Mouse (Mus musculus) heart, embryonic 16.5 days (tissue): ENCODE results near the gene Gsg1l2. TPM values are rescaled to one million over a fixed set of nuclear protein-coding genes. Genes with fewer than 3 reads are reported as not detected.

Source experiments
- ATAC-seq: fragments of 200-750 bp; cut with Nextera tagmentation; replicated peaks from 2 replicates; pipeline ENCODE4 v1.8.0; 2017; ENCODE audit warnings: moderate number of reproducible peaks; ENCODE audit not compliant: insufficient read depth, low FRiP score; ENCODE audit errors: extremely low read depth
- H3K27ac ChIP-seq: fragments of 300-500 bp; sonication (generic); 2 replicates; pipeline ENCODE4 v1.5.1; 2014; ENCODE audit warnings: mild to moderate bottlenecking, low read length, control low read depth, moderate library complexity
- H3K27me3 ChIP-seq: fragments of 300-500 bp; sonication (generic); 2 replicates; pipeline ENCODE4 v1.6.1; 2014; ENCODE audit warnings: low read length, mixed read lengths; ENCODE audit not compliant: control insufficient read depth, insufficient read depth
- H3K36me3 ChIP-seq: fragments of 300-500 bp; sonication (generic); 2 replicates; pipeline ENCODE4 v1.6.1; 2014; ENCODE audit not compliant: control insufficient read depth, insufficient read depth
- H3K4me1 ChIP-seq: fragments of 300-500 bp; sonication (generic); 2 replicates; pipeline ENCODE4 v1.6.1; 2014; ENCODE audit warnings: low read length, mixed read lengths; ENCODE audit not compliant: control insufficient read depth, insufficient read depth
- H3K4me2 ChIP-seq: fragments of 300-500 bp; sonication (generic); 2 replicates; pipeline ENCODE4 v1.6.1; 2014; ENCODE audit warnings: low read depth, mild to moderate bottlenecking, control low read depth, low read length
- H3K4me3 ChIP-seq: fragments of 300-500 bp; sonication (generic); 2 replicates; pipeline ENCODE4 v1.5.1; 2014; ENCODE audit warnings: mild to moderate bottlenecking, control low read depth, low read length
- H3K9ac ChIP-seq: fragments of 300-500 bp; sonication (generic); 2 replicates; pipeline ENCODE4 v1.6.1; 2014; ENCODE audit warnings: low read length, control low read depth
- H3K9me3 ChIP-seq: fragments of 300-500 bp; sonication (generic); replicated peaks from 2 replicates; pipeline ENCODE4 v1.6.1; 2016; ENCODE audit warnings: low read length; ENCODE audit not compliant: control insufficient read depth
- WGBS: fragments of 180-500 bp; shearing (Covaris S2); extraction: QIAGEN DNeasy Blood & Tissue Kit; methylation state at CpG from one replicate; pipeline ENCODE4 v1.1.7; 2014; 5-methylcytosine and 5-hydroxymethylcytosine counted together
- polyA plus RNA-seq: library from polyadenylated mRNA; unstranded; fragments of >200 nt; fragmentation: Nextera tagmentation; extraction: Ambion mirVana; gene quantifications from 2 replicates; pipeline ENCODE4 v1.2.1, GENCODE M21; 2015

Gsg1l2 gene
- polyA plus RNA-seq, 1 experiment from 2014 or later = not detected

GRCm38 (mm10) chr11:67805538-67805937 is 31.1 kb downstream of the Gsg1l2 start:
- Histone ChIP-seq H3K4me1 (peaks cover 4% of the 10 kb centered on the region), H3K27me3 (no peaks in the 10 kb centered on the region), H3K27ac (no peak overlapping the region), H3K9ac (no peak overlapping the region), H3K4me3 (no peak overlapping the region), H3K9me3 (no peaks in the 10 kb centered on the region), H3K4me2 (no peak overlapping the region), H3K36me3 (no peaks in the 10 kb centered on the region)
- WGBS = 93% methylated on average over 1 of the region's 1 CpGs
- ATAC-seq = no peak

- ATAC-seq = no peak
- WGBS = 80% methylated on average over 11 of the region's 11 CpGs
- no peak overlapping the region for H3K4me2 ChIP-seq
Measured at GRCm38 (mm10) chr11:67806832-67807597, 32.6 kb downstream of the Gsg1l2 start.

GRCm38 (mm10) chr11:67808051-67808450 is 33.6 kb downstream of the Gsg1l2 start:
- no peaks in the 10 kb centered on the region for H3K27me3 ChIP-seq
- WGBS = 68% methylated on average over 5 of the region's 5 CpGs

More at GRCm38 (mm10) chr11:67806832-67807597, 32.6 kb downstream of the Gsg1l2 start:
- H3K36me3 ChIP-seq = no peaks in the 10 kb centered on the region
- H3K9me3 ChIP-seq = no peaks in the 10 kb centered on the region
- no peak overlapping the region for H3K4me3 ChIP-seq
- H3K27ac ChIP-seq = no peak overlapping the region
- no peak overlapping the region for H3K9ac ChIP-seq
- peaks cover 4% of the 10 kb centered on the region for H3K4me1 ChIP-seq
- H3K27me3 ChIP-seq = no peaks in the 10 kb centered on the region

GRCm38 (mm10) chr11:67811535-67811934 is 37.1 kb downstream of the Gsg1l2 start:
- no peak for ATAC-seq
- Histone ChIP-seq H3K4me3 (no peak overlapping the region), H3K27ac (no peak overlapping the region), H3K9me3 (no peaks in the 10 kb centered on the region), H3K9ac (no peak overlapping the region), H3K27me3 (no peaks in the 10 kb centered on the region), H3K36me3 (no peaks in the 10 kb centered on the region), H3K4me1 (peaks cover 4% of the 10 kb centered on the region; the same call in 1 of the 2 replicates), H3K4me2 (no peak overlapping the region)
- WGBS = 72% methylated on average over 6 of the region's 6 CpGs

More at GRCm38 (mm10) chr11:67808051-67808450, 33.6 kb downstream of the Gsg1l2 start:
- Histone ChIP-seq H3K27ac (no peak overlapping the region), H3K36me3 (no peaks in the 10 kb centered on the region), H3K9ac (no peak overlapping the region), H3K9me3 (no peaks in the 10 kb centered on the region), H3K4me2 (no peak overlapping the region), H3K4me3 (no peak overlapping the region), H3K4me1 (peaks cover 4% of the 10 kb centered on the region; the same call in 1 of the 2 replicates)
- no peak; the same call in 1 of the 2 replicates for ATAC-seq

- peak overlapping the region; percentile 49 for H3K9ac ChIP-seq
- no peaks in the 10 kb centered on the region for H3K36me3 ChIP-seq
- H3K4me2 ChIP-seq = peak overlapping the region; percentile 61
- ATAC-seq = no peak; the same call in 1 of the 2 replicates
- H3K4me1 ChIP-seq = 0 out of 2 replicates have a peak, but pooled peaks cover 3% of the 10 kb centered on the region
- H3K27ac ChIP-seq = no peak overlapping the region
- no peaks in the 10 kb centered on the region for H3K27me3 ChIP-seq
- WGBS = 6% methylated on average over 5 of the region's 5 CpGs
- H3K4me3 ChIP-seq = peak overlapping the region; percentile 23; the same call in 1 of the 2 replicates
- H3K9me3 ChIP-seq = no peaks in the 10 kb centered on the region
Measured at GRCm38 (mm10) chr11:67819604-67820003, 45.2 kb downstream of the Gsg1l2 start.

GRCm38 (mm10) chr11:67820221-67820620 is 45.8 kb downstream of the Gsg1l2 start:
- H3K27me3 ChIP-seq = no peaks in the 10 kb centered on the region
- 0 out of 2 replicates have a peak, but pooled peaks have one; percentile 28 for ATAC-seq
- no peak overlapping the region for H3K9ac ChIP-seq
- no peak overlapping the region for H3K4me2 ChIP-seq
- H3K9me3 ChIP-seq = no peaks in the 10 kb centered on the region
- WGBS = 28% methylated on average over 4 of the region's 4 CpGs
- H3K27ac ChIP-seq = no peak overlapping the region
- no peak overlapping the region for H3K4me3 ChIP-seq
- no peaks in the 10 kb centered on the region for H3K36me3 ChIP-seq
- 0 out of 2 replicates have a peak, but pooled peaks cover 3% of the 10 kb centered on the region for H3K4me1 ChIP-seq

- no peak overlapping the region for H3K4me3 ChIP-seq
- H3K4me1 ChIP-seq = peaks cover 5% of the 10 kb centered on the region; the same call in 1 of the 2 replicates
- H3K36me3 ChIP-seq = no peaks in the 10 kb centered on the region
- no peaks in the 10 kb centered on the region for H3K9me3 ChIP-seq
- no peak overlapping the region for H3K9ac ChIP-seq
- no peaks in the 10 kb centered on the region for H3K27me3 ChIP-seq
- no peak overlapping the region for H3K4me2 ChIP-seq
- H3K27ac ChIP-seq = no peak overlapping the region
- 83% methylated on average over 6 of the region's 6 CpGs for WGBS
- ATAC-seq = no peak
Measured at GRCm38 (mm10) chr11:67821560-67821959, 47.2 kb downstream of the Gsg1l2 start.

- Histone ChIP-seq H3K9me3 (no peaks in the 10 kb centered on the region), H3K4me1 (peaks cover 8% of the 10 kb centered on the region; the same call in 1 of the 2 replicates), H3K27me3 (no peaks in the 10 kb centered on the region), H3K9ac (no peak overlapping the region), H3K4me2 (no peak overlapping the region), H3K4me3 (no peak overlapping the region), H3K27ac (no peak overlapping the region), H3K36me3 (no peaks in the 10 kb centered on the region)
- ATAC-seq = no peak
- WGBS = 41% methylated on average over 12 of the region's 12 CpGs
Measured at GRCm38 (mm10) chr11:67828360-67829059, 54.1 kb downstream of the Gsg1l2 start.

GRCm38 (mm10) chr11:67829530-67829929 is 55.1 kb downstream of the Gsg1l2 start:
- Histone ChIP-seq H3K4me1 (peaks cover 8% of the 10 kb centered on the region; the same call in 1 of the 2 replicates), H3K27me3 (no peaks in the 10 kb centered on the region), H3K36me3 (no peaks in the 10 kb centered on the region), H3K4me2 (no peak overlapping the region), H3K4me3 (no peak overlapping the region), H3K27ac (no peak overlapping the region), H3K9ac (no peak overlapping the region), H3K9me3 (no peaks in the 10 kb centered on the region)
- 70% methylated on average over 6 of the region's 6 CpGs for WGBS
- ATAC-seq = no peak
